Mouse (Mus musculus): ENCODE results near the gene Opcml.

- TF ChIP-seq POLR2A (IDR thresholded peaks at IDR 0.05; ENCODE audit: extremely low read depth, insufficient read depth, low read length) (no peak), CTCF (IDR thresholded peaks at IDR 0.05; ENCODE audit: low read depth, low read length) (no peak)
These were observed 966.4 kb downstream of the Opcml start for GRCm38 (mm10) chr9:28756841-28757451.

Data from liver, adult 2 months (tissue).